Mouse (Mus musculus) limb, embryonic 15.5 days (tissue): Measurements from ENCODE around the gene Dcaf10. TPM values are rescaled to one million over a fixed set of nuclear protein-coding genes. Genes with fewer than 3 reads are reported as not detected.

Experiments used
- ATAC-seq: fragments of 200-750 bp; cut with Nextera tagmentation; 2 replicates; pipeline ENCODE4 v1.8.0; 2017; ENCODE audit warnings: low read depth, moderate TSS enrichment; ENCODE audit not compliant: insufficient number of reproducible peaks, low FRiP score, low TSS enrichment
- H3K27ac ChIP-seq: fragments of 300-500 bp; sonication (generic); 2 replicates; pipeline ENCODE4 v1.5.1; 2015; ENCODE audit warnings: moderate library complexity, mild to moderate bottlenecking, inconsistent platforms
- H3K27me3 ChIP-seq: fragments of 300-500 bp; sonication (generic); 2 replicates; pipeline ENCODE4 v1.6.1; 2015; ENCODE audit warnings: inconsistent platforms
- H3K36me3 ChIP-seq: fragments of 300-500 bp; sonication (generic); 2 replicates; pipeline ENCODE4 v1.6.1; 2015; ENCODE audit warnings: inconsistent platforms
- H3K4me1 ChIP-seq: fragments of 300-500 bp; sonication (generic); 2 replicates; pipeline ENCODE4 v1.6.1; 2015; ENCODE audit warnings: inconsistent platforms
- H3K4me2 ChIP-seq: fragments of 300-500 bp; sonication (generic); 2 replicates; pipeline ENCODE4 v1.6.1; 2015; ENCODE audit warnings: mild to moderate bottlenecking, inconsistent platforms
- H3K4me3 ChIP-seq: fragments of 300-500 bp; sonication (generic); 2 replicates; pipeline ENCODE4 v1.5.1; 2015; ENCODE audit warnings: mild to moderate bottlenecking, inconsistent platforms
- H3K9ac ChIP-seq: fragments of 300-500 bp; sonication (generic); 2 replicates; pipeline ENCODE4 v1.6.1; 2015; ENCODE audit warnings: inconsistent platforms
- H3K9me3 ChIP-seq: fragments of 300-500 bp; sonication (generic); 2 replicates; pipeline ENCODE4 v1.6.1; 2016; ENCODE audit warnings: inconsistent platforms
- WGBS: fragments of 180-500 bp; shearing (Covaris S2); methylation state at CpG from one replicate; pipeline ENCODE4 v1.1.7; 2015; 5-methylcytosine and 5-hydroxymethylcytosine counted together
- polyA plus RNA-seq: library from polyadenylated mRNA; unstranded; fragments of >200 nt; fragmentation: Nextera tagmentation; extraction: Ambion mirVana; gene quantifications from 2 replicates; pipeline ENCODE4 v1.2.1, GENCODE M21; 2015

The Dcaf10 gene
- polyA plus RNA-seq, 1 experiment from 2014 or later: 13.7 TPM

- 95% methylated on average over 45 of the region's 45 CpGs for WGBS
- no peaks in the 10 kb centered on the region for H3K27me3 ChIP-seq
- no peaks in the 10 kb centered on the region; the same call in 1 of the 2 replicates for H3K4me1 ChIP-seq
- H3K4me2 ChIP-seq: no peak overlapping the region
- no peak overlapping the region for H3K27ac ChIP-seq
- H3K36me3 ChIP-seq: peaks cover 64% of the 10 kb centered on the region
- ATAC-seq: no peak
- H3K9me3 ChIP-seq: no peaks in the 10 kb centered on the region
- no peak overlapping the region for H3K9ac ChIP-seq
- H3K4me3 ChIP-seq: no peak overlapping the region
Measured at GRCm38 (mm10) chr4:45399421-45400210, 57.7 kb downstream of the Dcaf10 start.

DNA sequence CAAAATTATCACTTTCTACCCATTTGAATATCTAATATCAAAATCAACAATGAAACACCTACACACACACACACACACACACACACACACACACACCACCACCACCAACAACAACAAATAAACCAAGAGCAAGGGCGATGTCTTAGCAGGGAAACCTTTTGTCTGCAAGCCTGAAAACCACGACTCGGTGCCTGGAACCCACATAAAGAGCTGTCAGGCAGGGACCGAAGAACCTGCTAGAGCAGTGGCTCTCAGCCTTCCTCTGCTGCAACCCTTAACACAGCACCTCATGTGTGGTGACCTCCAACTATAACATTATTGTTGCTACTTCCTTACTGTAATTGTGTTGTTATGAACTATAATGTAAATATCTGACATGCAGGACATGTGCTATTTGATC is 60.4 kb downstream of the Dcaf10 start:
- Histone ChIP-seq H3K27me3 (no peaks in the 10 kb centered on the region), H3K27ac (no peak overlapping the region), H3K36me3 (peaks cover 59% of the 10 kb centered on the region), H3K4me2 (no peak overlapping the region), H3K4me1 (peaks cover 13% of the 10 kb centered on the region), H3K4me3 (no peak overlapping the region), H3K9me3 (no peaks in the 10 kb centered on the region), H3K9ac (no peak overlapping the region)
- no peak for ATAC-seq
- 92% methylated on average over 4 of the region's 4 CpGs for whole genome bisulfite sequencing

GRCm38 (mm10) chr4:45402878-45403498 is 61.1 kb downstream of the Dcaf10 start:
- Histone ChIP-seq H3K27ac (no peak overlapping the region), H3K9ac (no peak overlapping the region), H3K4me1 (peaks cover 19% of the 10 kb centered on the region), H3K4me3 (no peak overlapping the region), H3K36me3 (peaks cover 53% of the 10 kb centered on the region), H3K9me3 (no peaks in the 10 kb centered on the region), H3K27me3 (no peaks in the 10 kb centered on the region), H3K4me2 (no peak overlapping the region)
- ATAC-seq: no peak
- WGBS: 82% methylated on average over 7 of the region's 7 CpGs

DNA sequence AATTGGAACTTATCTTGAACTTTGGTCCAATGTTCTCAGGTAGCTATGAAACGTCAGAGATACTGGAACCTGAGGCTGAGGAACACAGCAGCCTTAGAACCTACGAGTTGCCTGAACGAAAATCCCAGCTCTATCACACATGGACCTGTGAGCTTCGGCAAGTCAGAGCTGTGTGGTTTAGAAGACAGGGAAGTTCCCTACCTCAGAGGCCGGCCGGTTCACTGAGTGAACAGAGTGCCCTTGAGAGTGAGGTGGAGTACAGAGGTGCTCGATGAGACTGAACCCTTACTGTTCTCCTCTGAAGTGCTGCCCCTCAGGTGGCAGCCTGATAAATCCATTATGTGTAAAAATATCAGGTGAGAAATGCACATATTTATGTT is 61.6 kb downstream of the Dcaf10 start:
- Histone ChIP-seq H3K9me3 (no peaks in the 10 kb centered on the region), H3K4me2 (no peak overlapping the region), H3K9ac (no peak overlapping the region), H3K27me3 (no peaks in the 10 kb centered on the region), H3K27ac (no peak overlapping the region), H3K4me1 (peaks cover 19% of the 10 kb centered on the region), H3K36me3 (peaks cover 50% of the 10 kb centered on the region), H3K4me3 (no peak overlapping the region)
- no peak for ATAC-seq
- WGBS: 88% methylated on average over 7 of the region's 7 CpGs

DNA sequence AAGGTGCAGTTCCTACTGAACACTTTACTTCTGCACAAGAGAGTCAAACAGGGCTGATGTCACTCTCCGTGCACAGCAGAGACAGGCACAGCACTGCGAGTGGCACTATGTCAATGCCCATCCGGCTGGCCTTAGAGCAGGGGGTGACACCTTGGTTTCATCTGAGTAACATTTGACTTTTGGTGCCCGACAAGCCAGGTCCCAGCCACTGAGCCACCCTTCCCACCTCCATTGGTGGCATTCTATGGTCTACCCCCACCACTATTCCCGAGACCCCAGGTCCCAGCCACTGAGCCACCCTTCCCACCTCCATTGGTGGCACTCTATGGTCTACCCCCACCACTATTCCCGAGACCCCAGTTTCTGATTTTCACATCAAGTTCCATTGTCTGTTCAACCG is 62.2 kb downstream of the Dcaf10 start:
- ATAC-seq: no peak
- Histone ChIP-seq H3K4me3 (no peak overlapping the region), H3K36me3 (peaks cover 45% of the 10 kb centered on the region), H3K9me3 (no peaks in the 10 kb centered on the region), H3K4me2 (no peak overlapping the region), H3K27ac (no peak overlapping the region), H3K27me3 (no peaks in the 10 kb centered on the region), H3K4me1 (peaks cover 21% of the 10 kb centered on the region), H3K9ac (no peak overlapping the region)
- WGBS: 92% methylated on average over 7 of the region's 7 CpGs

- H3K4me1 ChIP-seq: peaks cover 23% of the 10 kb centered on the region
- H3K9ac ChIP-seq: no peak overlapping the region
- no peaks in the 10 kb centered on the region for H3K9me3 ChIP-seq
- no peak for ATAC-seq
- no peak overlapping the region for H3K4me2 ChIP-seq
- 55% methylated on average over 7 of the region's 7 CpGs for whole genome bisulfite sequencing
- H3K27ac ChIP-seq: no peak overlapping the region
- no peaks in the 10 kb centered on the region for H3K27me3 ChIP-seq
- peaks cover 34% of the 10 kb centered on the region for H3K36me3 ChIP-seq
- H3K4me3 ChIP-seq: no peak overlapping the region
Measured at GRCm38 (mm10) chr4:45405315-45405714, 63.4 kb downstream of the Dcaf10 start.

DNA sequence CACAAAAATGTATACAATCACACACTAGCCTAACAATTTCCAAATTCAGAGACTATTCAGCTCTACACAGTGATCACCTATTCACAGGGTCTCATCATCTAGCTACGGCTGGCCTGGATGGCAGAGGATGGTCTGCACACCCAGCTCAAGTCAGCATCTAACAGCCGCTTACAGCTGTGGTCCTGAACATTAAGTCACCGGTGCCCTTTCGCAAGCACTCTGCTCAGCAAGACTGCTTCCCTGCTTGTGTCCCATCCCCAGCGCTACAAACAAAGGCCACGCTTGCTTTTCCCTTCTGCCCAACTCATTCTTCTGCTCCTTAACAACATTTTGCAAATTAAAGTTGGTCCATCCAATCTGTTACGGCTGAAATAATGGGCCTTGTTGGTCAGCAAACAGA is 64.5 kb downstream of the Dcaf10 start:
- H3K4me2 ChIP-seq: no peak overlapping the region
- no peak overlapping the region for H3K9ac ChIP-seq
- H3K9me3 ChIP-seq: no peaks in the 10 kb centered on the region

DNA sequence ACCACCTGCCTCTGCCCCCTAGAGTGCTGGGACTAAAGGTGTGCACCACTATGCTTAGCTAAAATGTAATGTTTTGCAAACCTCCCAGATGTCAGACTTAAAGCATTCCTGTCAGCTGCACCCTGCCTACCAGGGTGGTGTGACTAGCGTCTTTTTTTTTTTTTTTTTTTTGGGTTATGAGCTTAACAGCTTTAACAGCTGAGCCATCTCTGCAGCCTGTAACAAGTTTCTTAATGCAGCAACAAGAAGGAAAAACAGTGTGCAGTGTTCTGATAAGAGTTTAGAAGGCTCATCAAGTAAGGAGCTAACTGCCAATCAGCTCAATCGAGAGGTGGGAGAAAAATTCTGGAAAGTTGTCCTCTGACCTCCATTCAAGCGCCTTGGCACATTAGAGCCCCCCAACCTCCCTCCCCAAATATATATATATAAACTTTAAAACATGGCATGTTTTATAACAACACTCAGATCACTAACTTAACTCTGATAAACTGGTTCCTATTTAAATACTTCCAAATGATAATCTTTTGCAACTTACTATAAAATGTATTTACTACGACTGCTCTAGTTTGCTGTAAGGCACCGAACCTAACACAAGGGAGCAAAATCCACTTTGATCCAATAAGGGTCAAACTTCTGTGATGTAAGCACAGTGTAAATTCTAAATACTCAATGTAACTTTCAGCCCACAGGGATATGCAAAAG is 65.3 kb downstream of the Dcaf10 start:
- Histone ChIP-seq H3K36me3 (peaks cover 25% of the 10 kb centered on the region), H3K9me3 (no peaks in the 10 kb centered on the region), H3K4me3 (peak overlapping the region; percentile 98), H3K27me3 (no peaks in the 10 kb centered on the region), H3K4me2 (peak overlapping the region; percentile 81), H3K4me1 (peaks cover 23% of the 10 kb centered on the region), H3K9ac (no peak overlapping the region), H3K27ac (no peak overlapping the region)
- 40% methylated on average over 5 of the region's 5 CpGs for WGBS
- ATAC-seq: no peak

More for the DNA sequence above, 64.5 kb downstream of the Dcaf10 start:
- 81% methylated on average over 7 of the region's 7 CpGs for WGBS
- ATAC-seq: no peak
- H3K4me3 ChIP-seq: no peak overlapping the region
- peaks cover 30% of the 10 kb centered on the region for H3K36me3 ChIP-seq
- H3K27ac ChIP-seq: no peak overlapping the region
- H3K4me1 ChIP-seq: peaks cover 23% of the 10 kb centered on the region
- no peaks in the 10 kb centered on the region for H3K27me3 ChIP-seq

- no peaks in the 10 kb centered on the region for H3K9me3 ChIP-seq
- peaks cover 18% of the 10 kb centered on the region for H3K36me3 ChIP-seq
- H3K4me2 ChIP-seq: peak overlapping the region; percentile 81
- no peaks in the 10 kb centered on the region for H3K27me3 ChIP-seq
- H3K9ac ChIP-seq: peak overlapping the region; percentile 94
- H3K4me1 ChIP-seq: peaks cover 23% of the 10 kb centered on the region
- peak overlapping the region; percentile 96 for H3K27ac ChIP-seq
- WGBS: 1% methylated on average over 19 of the region's 19 CpGs
- peak overlapping the region; percentile 98 for H3K4me3 ChIP-seq
- ATAC-seq: no peak
Measured at GRCm38 (mm10) chr4:45407703-45408334, 65.9 kb downstream of the Dcaf10 start.

- Histone ChIP-seq H3K9ac (peak within 1 kb of the TSS; percentile 94), H3K4me2 (peak within 1 kb of the TSS; percentile 81), H3K27me3 (no peaks in the 10 kb centered on the region), H3K36me3 (peaks cover 10% of the 10 kb centered on the region), H3K4me3 (peak within 1 kb of the TSS; percentile 98), H3K27ac (peak within 1 kb of the TSS; percentile 96), H3K9me3 (no peaks in the 10 kb centered on the region), H3K4me1 (peaks cover 23% of the 10 kb centered on the region)
- ATAC-seq: peak; percentile 97
- WGBS: under 1% methylated on average over 56 of the region's 67 CpGs
Measured at GRCm38 (mm10) chr4:45408427-45409132, 66.7 kb downstream of the Dcaf10 start, which contains the start of gene Slc25a51. Slc25a51 (minus strand) TSS chr4:45408766.

- ATAC-seq: no peak
- WGBS: 2% methylated on average over 10 of the region's 10 CpGs
- Histone ChIP-seq H3K27me3 (no peaks in the 10 kb centered on the region), H3K27ac (peak overlapping the region; percentile 96), H3K4me1 (peaks cover 23% of the 10 kb centered on the region), H3K4me3 (peak overlapping the region; percentile 98), H3K9ac (peak overlapping the region; percentile 94), H3K36me3 (peaks cover 3% of the 10 kb centered on the region), H3K9me3 (no peaks in the 10 kb centered on the region), H3K4me2 (peak overlapping the region; percentile 81)
Measured at GRCm38 (mm10) chr4:45409270-45409669, 67.4 kb downstream of the Dcaf10 start.
